In genomic region chr13:64098992-64099391, GRCm38 (mm10) we compare ENCODE assay signal across 10 mouse cellular contexts. TPM values are rescaled to one million over a fixed set of nuclear protein-coding genes. Genes with fewer than 3 reads are reported as not detected.
DNase-seq lines count a peak whose midpoint lies in the region; ATAC-seq and TF ChIP-seq lines count a peak whose summit lies in the region.
"Had no signal": no experiment of that assay in that cellular context is flagged by ENCODE, and none has a peak within 500 bp of the region (broad histone marks: within the 10 kb centered on the region; RNA-seq: fewer than 3 reads in every experiment).

No protein-coding gene starts in this region.

- no peak for ATAC-seq in forebrain, postnatal 0 days
- no peak for ATAC-seq in forebrain, embryonic 11.5 days (replicated peaks; ENCODE audit: low FRiP score)
- no peak for ATAC-seq in liver, embryonic 11.5 days (replicated peaks; ENCODE audit: low FRiP score)
- peak; percentile 74 for ATAC-seq in megakaryocyte progenitor cell, adult 5-6 weeks (replicated peaks; ENCODE audit: poor library complexity)

- TF ChIP-seq CTCF in forebrain, postnatal 0 days (IDR thresholded peaks at IDR 0.05; ENCODE audit: low read depth): peak; percentile 47
- TF ChIP-seq CTCF in liver, adult 2 months (IDR thresholded peaks at IDR 0.05; ENCODE audit: low read depth, low read length): peak; percentile 58; the same call in 1 of the 2 replicates
- peak; percentile 41; the same call in 1 of the 2 replicates for TF ChIP-seq CTCF in bone marrow macrophage, adult 2 months (IDR thresholded peaks at IDR 0.05; ENCODE audit: low read depth, low read length)

- no peak for DNase-seq in forebrain, postnatal 0 days
- DNase-seq in forebrain, embryonic 11.5 days (ENCODE audit: low spot score): no peak
- DNase-seq in liver, adult 2 months (ENCODE audit: extremely low read depth, low read depth, low spot score): no peak
- DNase-seq in liver, embryonic 11.5 days (ENCODE audit: low spot score): no peak
- DNase-seq in frontal cortex, postnatal 14 days (ENCODE audit: low spot score in 2 of 2): no peak
- no peak for DNase-seq in forebrain, embryonic 10.5 days (ENCODE audit: extremely low spot score, low spot score)

- H3K36me3 ChIP-seq in forebrain, postnatal 0 days (ENCODE audit: insufficient read depth): no peaks in the 10 kb centered on the region
- H3K36me3 ChIP-seq in forebrain, embryonic 11.5 days (ENCODE audit: control insufficient read depth, insufficient read depth, low read length): no peaks in the 10 kb centered on the region
- peaks cover 57% of the 10 kb centered on the region for H3K36me3 ChIP-seq in liver, adult 2 months (ENCODE audit: control insufficient read depth, insufficient read depth, low read length)
- H3K36me3 ChIP-seq in liver, embryonic 11.5 days (ENCODE audit: control insufficient read depth, insufficient read depth, low read length): no peaks in the 10 kb centered on the region
- no peaks in the 10 kb centered on the region for H3K36me3 ChIP-seq in forebrain, embryonic 10.5 days (replicated peaks)

- no peaks in the 10 kb centered on the region for H3K9me3 ChIP-seq in forebrain, postnatal 0 days (ENCODE audit: low read length)
- H3K9me3 ChIP-seq in forebrain, embryonic 11.5 days (ENCODE audit: control insufficient read depth, low read length): no peaks in the 10 kb centered on the region
- no peaks in the 10 kb centered on the region for H3K9me3 ChIP-seq in liver, embryonic 11.5 days (ENCODE audit: control insufficient read depth, low read length)
- H3K9me3 ChIP-seq in forebrain, embryonic 10.5 days: no peaks in the 10 kb centered on the region

- no peak overlapping the region for H3K4me2 ChIP-seq in forebrain, postnatal 0 days (ENCODE audit: low read depth)
- H3K4me2 ChIP-seq in forebrain, embryonic 11.5 days (ENCODE audit: low read depth, low read length, severe bottlenecking): no peak overlapping the region
- no peak overlapping the region for H3K4me2 ChIP-seq in liver, embryonic 11.5 days

- H3K27me3 ChIP-seq in forebrain, postnatal 0 days (ENCODE audit: insufficient read depth, low read length): no peaks in the 10 kb centered on the region
- H3K27me3 ChIP-seq in forebrain, embryonic 11.5 days (ENCODE audit: control insufficient read depth, insufficient read depth, low read length): no peaks in the 10 kb centered on the region
- no peaks in the 10 kb centered on the region for H3K27me3 ChIP-seq in liver, adult 2 months (ENCODE audit: control insufficient read depth, insufficient read depth, low read length)
- H3K27me3 ChIP-seq in liver, embryonic 11.5 days (replicated peaks; ENCODE audit: control insufficient read depth, insufficient read depth, low read length): no peaks in the 10 kb centered on the region
- H3K27me3 ChIP-seq in forebrain, embryonic 10.5 days (ENCODE audit: poor library complexity, severe bottlenecking): peaks cover 10% of the 10 kb centered on the region

- no peak overlapping the region for H3K27ac ChIP-seq in forebrain, postnatal 0 days (ENCODE audit: low read depth, low read length)
- no peak overlapping the region for H3K27ac ChIP-seq in forebrain, embryonic 11.5 days (ENCODE audit: low read depth, low read length)
- no peak overlapping the region for H3K27ac ChIP-seq in liver, adult 2 months (replicated peaks; ENCODE audit: insufficient read depth, low read depth, low read length)
- no peak overlapping the region for H3K27ac ChIP-seq in liver, embryonic 11.5 days (ENCODE audit: low read depth, low read length)
- H3K27ac ChIP-seq in bone marrow macrophage, adult 2 months (ENCODE audit: insufficient read depth, low read depth, low read length): no peak overlapping the region
- no peak overlapping the region for H3K27ac ChIP-seq in forebrain, embryonic 10.5 days

- H3K4me3 ChIP-seq in forebrain, postnatal 0 days (ENCODE audit: low read depth, low read length): no peak overlapping the region
- no peak overlapping the region for H3K4me3 ChIP-seq in forebrain, embryonic 11.5 days (ENCODE audit: low read depth, low read length)
- no peak overlapping the region for H3K4me3 ChIP-seq in liver, adult 2 months (ENCODE audit: insufficient read depth, low read depth, low read length)
- no peak overlapping the region for H3K4me3 ChIP-seq in liver, embryonic 11.5 days (ENCODE audit: low read depth, low read length)
- H3K4me3 ChIP-seq in bone marrow macrophage, adult 2 months (ENCODE audit: insufficient read depth, low read length): no peak overlapping the region
- no peak overlapping the region for H3K4me3 ChIP-seq in forebrain, embryonic 10.5 days

- no peak overlapping the region for H3K9ac ChIP-seq in forebrain, postnatal 0 days
- no peak overlapping the region for H3K9ac ChIP-seq in forebrain, embryonic 11.5 days (ENCODE audit: low read length)
- H3K9ac ChIP-seq in liver, adult 2 months (ENCODE audit: low read depth, low read length): no peak overlapping the region
- no peak overlapping the region for H3K9ac ChIP-seq in liver, embryonic 11.5 days (ENCODE audit: low read depth, low read length)

- no peaks in the 10 kb centered on the region for H3K4me1 ChIP-seq in forebrain, postnatal 0 days (ENCODE audit: insufficient read depth)
- no peaks in the 10 kb centered on the region for H3K4me1 ChIP-seq in forebrain, embryonic 11.5 days (replicated peaks; ENCODE audit: control insufficient read depth, insufficient read depth, low read length)
- H3K4me1 ChIP-seq in liver, adult 2 months (ENCODE audit: control insufficient read depth, insufficient read depth, low read length): peaks cover 8% of the 10 kb centered on the region
- H3K4me1 ChIP-seq in liver, embryonic 11.5 days (replicated peaks; ENCODE audit: control insufficient read depth, insufficient read depth, low read length): no peaks in the 10 kb centered on the region
- H3K4me1 ChIP-seq in bone marrow macrophage, adult 2 months (ENCODE audit: control insufficient read depth, insufficient read depth, low read length): no peaks in the 10 kb centered on the region
- H3K4me1 ChIP-seq in forebrain, embryonic 10.5 days: no peaks in the 10 kb centered on the region

- WGBS in forebrain, postnatal 0 days: 76% methylated on average over 9 of the region's 9 CpGs
- 73% methylated on average over 9 of the region's 9 CpGs for WGBS in forebrain, embryonic 11.5 days
- 88% methylated on average over 9 of the region's 9 CpGs for WGBS in liver, adult 2 months
- 74% methylated on average over 9 of the region's 9 CpGs for WGBS in liver, embryonic 11.5 days
- 72% methylated on average over 9 of the region's 9 CpGs for WGBS in forebrain, embryonic 10.5 days

- TF ChIP-seq POLR2A in liver, adult 2 months (IDR thresholded peaks at IDR 0.05; ENCODE audit: extremely low read depth, insufficient read depth, low read length): no peak
- no peak for TF ChIP-seq POLR2A in bone marrow macrophage, adult 2 months (IDR thresholded peaks at IDR 0.05; ENCODE audit: borderline replicate concordance, low read depth, low read length)

- H3K79me2 ChIP-seq in liver, adult 2 months (ENCODE audit: control insufficient read depth, insufficient read depth, low read length): no peaks in the 10 kb centered on the region

RNA-seq across cellular contexts. Expression of gene Hsd17b3, which starts 10.0 kb away (rescaled TPM):
- not detected in 2 replicates for total RNA-seq in forebrain, postnatal 0 days (2014; rRNA removed)
- polyA plus RNA-seq in forebrain, postnatal 0 days (2015; fragmentation: Nextera tagmentation; extraction: Ambion mirVana): 0.18 TPM in 1 of 2 replicates, not detected in the other
- 0.29 TPM in 1 of 2 replicates, not detected in the other for polyA plus RNA-seq in forebrain, embryonic 11.5 days (2014; fragmentation: Nextera tagmentation; extraction: Ambion mirVana)
- not detected in 2 replicates for total RNA-seq in liver, adult 2 months (2014; rRNA removed)
- polyA plus RNA-seq in liver, adult 2 months (2012; rRNA removed): 0.39 TPM in 1 of 2 replicates, not detected in the other
- polyA plus RNA-seq in liver, embryonic 11.5 days (2014; fragmentation: Nextera tagmentation; extraction: Ambion mirVana): not detected in 2 replicates
- polyA plus RNA-seq in bone marrow macrophage, adult 2 months (2012; ENCODE audit: insufficient read depth, insufficient read length, missing spikeins): not detected in 2 replicates
- not detected in 2 replicates for total RNA-seq in megakaryocyte progenitor cell, adult 5-6 weeks (2015)
- total RNA-seq in megakaryocyte progenitor cell, adult 5-6 weeks (2017): not detected in 2 replicates
- polyA plus RNA-seq in forebrain, embryonic 10.5 days (2016; fragmentation: Nextera tagmentation; extraction: Ambion mirVana): 0.17 TPM in 1 of 2 replicates, not detected in the other
- polyA plus RNA-seq: intestine, embryonic 14.5 days; neural tube, embryonic 11.5 days had no signal

RNA-seq across cellular contexts. Expression of gene Slc35d2, which starts 30.2 kb away (rescaled TPM):
- 1.4 and 2.6 TPM in 2 replicates for total RNA-seq in forebrain, postnatal 0 days (2014; rRNA removed)
- polyA plus RNA-seq in forebrain, postnatal 0 days (2015; fragmentation: Nextera tagmentation; extraction: Ambion mirVana): 1.0 and 1.5 TPM in 2 replicates
- polyA plus RNA-seq in forebrain, embryonic 11.5 days (2014; fragmentation: Nextera tagmentation; extraction: Ambion mirVana): 2.2 and 3.1 TPM in 2 replicates
- total RNA-seq in liver, adult 2 months (2014; rRNA removed): 48.8 and 49.7 TPM in 2 replicates
- 33.1 and 33.7 TPM in 2 replicates for polyA plus RNA-seq in liver, adult 2 months (2012; rRNA removed)
- polyA plus RNA-seq in liver, embryonic 11.5 days (2014; fragmentation: Nextera tagmentation; extraction: Ambion mirVana): 4.2 and 5.8 TPM in 2 replicates
- 11.5 and 14.6 TPM in 2 replicates for polyA plus RNA-seq in bone marrow macrophage, adult 2 months (2012; ENCODE audit: insufficient read depth, insufficient read length, missing spikeins)
- total RNA-seq in megakaryocyte progenitor cell, adult 5-6 weeks (2015): 3.5 and 5.4 TPM in 2 replicates
- 4.3 and 5.4 TPM in 2 replicates for total RNA-seq in megakaryocyte progenitor cell, adult 5-6 weeks (2017)
- 1.5 and 2.8 TPM in 2 replicates for polyA plus RNA-seq in forebrain, embryonic 10.5 days (2016; fragmentation: Nextera tagmentation; extraction: Ambion mirVana)

RNA-seq across cellular contexts. Expression of gene Zfp367, which starts 54.0 kb away (rescaled TPM):
- total RNA-seq in forebrain, postnatal 0 days (2014; rRNA removed): 6.3 and 9.1 TPM in 2 replicates
- 3.1 and 4.1 TPM in 2 replicates for polyA plus RNA-seq in forebrain, postnatal 0 days (2015; fragmentation: Nextera tagmentation; extraction: Ambion mirVana)
- 27.2 and 29.8 TPM in 2 replicates for polyA plus RNA-seq in forebrain, embryonic 11.5 days (2014; fragmentation: Nextera tagmentation; extraction: Ambion mirVana)
- total RNA-seq in liver, adult 2 months (2014; rRNA removed): 21.8 and 22.8 TPM in 2 replicates
- 4.0 and 5.3 TPM in 2 replicates for polyA plus RNA-seq in liver, adult 2 months (2012; rRNA removed)
- polyA plus RNA-seq in liver, embryonic 11.5 days (2014; fragmentation: Nextera tagmentation; extraction: Ambion mirVana): 21.2 and 25.1 TPM in 2 replicates
- polyA plus RNA-seq in bone marrow macrophage, adult 2 months (2012; ENCODE audit: insufficient read depth, insufficient read length, missing spikeins): 16.9 and 22.9 TPM in 2 replicates
- total RNA-seq in megakaryocyte progenitor cell, adult 5-6 weeks (2015): 42.8 and 49.3 TPM in 2 replicates
- 41.9 and 52.3 TPM in 2 replicates for total RNA-seq in megakaryocyte progenitor cell, adult 5-6 weeks (2017)
- 17.6 and 18.8 TPM in 2 replicates for polyA plus RNA-seq in forebrain, embryonic 10.5 days (2016; fragmentation: Nextera tagmentation; extraction: Ambion mirVana)
